Mouse (Mus musculus) CH12.LX (cell line): ENCODE data around the gene Ccdc137. TPM values are rescaled to one million over a fixed set of nuclear protein-coding genes. Genes with fewer than 3 reads are reported as not detected.

ENCODE experiments used
- DNase-seq: peaks from one replicate; pipeline ENCODE4 v3.0.0-alpha.2; 2013; ENCODE audit errors: extremely low read depth
- H3K27ac ChIP-seq: 2 replicates; pipeline ENCODE4 v1.5.1; 2012; ENCODE audit warnings: low read depth, mild to moderate bottlenecking, control low read depth, moderate library complexity; ENCODE audit not compliant: insufficient read depth
- H3K27me3 ChIP-seq: replicated peaks from 2 replicates; pipeline ENCODE3; 2012; ENCODE audit warnings: inconsistent platforms
- H3K36me3 ChIP-seq, 2 experiments: replicated peaks in 1 of 2; 2 replicates each; pipeline versions ENCODE3 to v1.6.1; 2012; ENCODE audit warnings: inconsistent platforms in 1 of 2, low read length in 1 of 2, mild to moderate bottlenecking in 1 of 2, mixed read lengths in 1 of 2, moderate library complexity in 1 of 2; ENCODE audit not compliant: control insufficient read depth in 1 of 2, insufficient read depth in 1 of 2
- H3K4me1 ChIP-seq, 2 experiments: 2 replicates each; pipeline ENCODE4 v1.6.1; 2012; ENCODE audit warnings: inconsistent platforms in 1 of 2, moderate library complexity in 1 of 2; ENCODE audit not compliant: insufficient read depth in 2 of 2, control insufficient read depth in 1 of 2
- H3K4me2 ChIP-seq: 2 replicates; pipeline ENCODE4 v1.6.1; 2012; ENCODE audit warnings: low read depth, mild to moderate bottlenecking, control low read depth; ENCODE audit not compliant: poor library complexity, insufficient read depth, severe bottlenecking
- H3K4me3 ChIP-seq, 3 experiments: fragments of 150-350 bp in 1 of 3; sonication (generic) in 1 of 3; replicated peaks in 1 of 3; 2 replicates each; pipeline versions ENCODE3 to v1.5.1; 2011 to 2012; ENCODE audit warnings: low read depth in 2 of 3, low read length in 2 of 3, mild to moderate bottlenecking in 2 of 3, moderate library complexity in 2 of 3, control low read depth in 1 of 3, improper control_type of control experiment in 1 of 3, inconsistent platforms in 1 of 3, mixed read lengths in 1 of 3; ENCODE audit not compliant: poor library complexity in 1 of 3
- H3K79me2 ChIP-seq: replicated peaks from 2 replicates; pipeline ENCODE4 v1.6.1; 2012; ENCODE audit warnings: mild to moderate bottlenecking, moderate library complexity; ENCODE audit not compliant: control insufficient read depth, poor library complexity, insufficient read depth, severe bottlenecking; ENCODE audit errors: extremely low read depth
- H3K9ac ChIP-seq: 2 replicates; pipeline ENCODE4 v1.6.1; 2012; ENCODE audit warnings: low read depth, mild to moderate bottlenecking, control low read depth, moderate library complexity; ENCODE audit not compliant: insufficient read depth
- H3K9me3 ChIP-seq: replicated peaks from 2 replicates; pipeline ENCODE3; 2012; ENCODE audit warnings: low read length, inconsistent platforms, mixed read lengths
- CHD1 ChIP-seq: IDR thresholded peaks from 2 replicates; pipeline ENCODE4 v1.6.1; 2012; ENCODE audit warnings: low read depth, low read length, improper control_type of control experiment, inconsistent platforms
- CHD2 ChIP-seq: IDR thresholded peaks from 2 replicates; pipeline ENCODE4 v1.6.1; 2011; ENCODE audit warnings: low read length, improper control_type of control experiment
- CTCF ChIP-seq, 2 experiments: IDR thresholded peaks in 1 of 2; conservative IDR thresholded peaks in 1 of 2; 2 replicates each; pipeline ENCODE4 v1.5.1; 2011 to 2012; ENCODE audit warnings: low read depth in 2 of 2, low read length in 2 of 2, improper control_type of control experiment in 1 of 2, inconsistent platforms in 1 of 2, mild to moderate bottlenecking in 1 of 2, moderate library complexity in 1 of 2
- ELF1 ChIP-seq: IDR thresholded peaks from 2 replicates; pipeline ENCODE4 v1.6.1; 2014; ENCODE audit warnings: low read depth, mild to moderate bottlenecking, inconsistent platforms, low read length, improper control_type of control experiment
- EP300 ChIP-seq: IDR thresholded peaks from 2 replicates; pipeline ENCODE4 v1.6.1; 2011; ENCODE audit warnings: low read length, improper control_type of control experiment
- GABPA ChIP-seq: IDR thresholded peaks from 2 replicates; pipeline ENCODE4 v1.6.1; 2012; ENCODE audit warnings: low read depth, low read length, improper control_type of control experiment, inconsistent platforms; ENCODE audit not compliant: insufficient replicate concordance
- HCFC1 ChIP-seq: IDR thresholded peaks from 2 replicates; pipeline ENCODE4 v1.6.1; 2012; ENCODE audit warnings: low read depth, mild to moderate bottlenecking, inconsistent platforms, low read length, improper control_type of control experiment
- IRF4 ChIP-seq: IDR thresholded peaks from 2 replicates; pipeline ENCODE4 v1.6.1; 2014; ENCODE audit warnings: low read depth, mild to moderate bottlenecking, inconsistent platforms, low read length, improper control_type of control experiment
- JUND ChIP-seq: conservative IDR thresholded peaks from 2 replicates; pipeline ENCODE4 v1.6.1; 2011; ENCODE audit warnings: low read depth, low read length, improper control_type of control experiment
- MAX ChIP-seq: IDR thresholded peaks from 2 replicates; pipeline ENCODE4 v1.6.1; 2011; ENCODE audit warnings: low read length, improper control_type of control experiment
- MAZ ChIP-seq: IDR thresholded peaks from 2 replicates; pipeline ENCODE4 v1.6.1; 2012; ENCODE audit warnings: low read depth, mild to moderate bottlenecking, inconsistent platforms, low read length, improper control_type of control experiment, moderate library complexity
- MXI1 ChIP-seq: IDR thresholded peaks from 2 replicates; pipeline ENCODE4 v1.6.1; 2011; ENCODE audit warnings: mild to moderate bottlenecking, low read depth, low read length, improper control_type of control experiment
- NRF1 ChIP-seq: IDR thresholded peaks from 2 replicates; pipeline ENCODE4 v1.6.1; 2014; ENCODE audit warnings: low read depth, mild to moderate bottlenecking, inconsistent platforms, low read length, improper control_type of control experiment, moderate library complexity
- POLR2A ChIP-seq: IDR thresholded peaks from 2 replicates; pipeline ENCODE4 v1.6.1; 2011; ENCODE audit warnings: low read depth, mild to moderate bottlenecking, improper control_type of control experiment, low read length
- POLR2AphosphoS2 ChIP-seq: IDR thresholded peaks from 2 replicates; pipeline ENCODE4 v1.6.1; 2011; ENCODE audit warnings: low read depth, low read length, improper control_type of control experiment
- RAD21 ChIP-seq: IDR thresholded peaks from 2 replicates; pipeline ENCODE4 v1.6.1; 2011; ENCODE audit warnings: low read depth, mild to moderate bottlenecking, low read length, improper control_type of control experiment, moderate library complexity
- RCOR1 ChIP-seq: conservative IDR thresholded peaks from 2 replicates; pipeline ENCODE4 v1.6.1; 2012; ENCODE audit warnings: low read depth, mild to moderate bottlenecking, inconsistent platforms, low read length, improper control_type of control experiment
- TCF12 ChIP-seq: IDR thresholded peaks from 2 replicates; pipeline ENCODE4 v1.6.1; 2014; ENCODE audit warnings: low read depth, mild to moderate bottlenecking, inconsistent platforms, low read length, improper control_type of control experiment
- UBTF ChIP-seq: IDR thresholded peaks from 2 replicates; pipeline ENCODE4 v1.6.1; 2012; ENCODE audit warnings: low read depth, mild to moderate bottlenecking, inconsistent platforms, low read length, improper control_type of control experiment, moderate library complexity
- USF1 ChIP-seq: IDR thresholded peaks from 2 replicates; pipeline ENCODE4 v1.6.1; 2014; ENCODE audit warnings: low read depth, mild to moderate bottlenecking, inconsistent platforms, low read length, improper control_type of control experiment
- USF2 ChIP-seq: conservative IDR thresholded peaks from 2 replicates; pipeline ENCODE4 v1.6.1; 2011; ENCODE audit warnings: low read depth, low read length, improper control_type of control experiment
- ZC3H11A ChIP-seq: IDR thresholded peaks from 2 replicates; pipeline ENCODE4 v1.6.1; 2012; ENCODE audit warnings: low read depth, mild to moderate bottlenecking, inconsistent platforms, low read length, improper control_type of control experiment
- ZKSCAN1 ChIP-seq: IDR thresholded peaks from 2 replicates; pipeline ENCODE4 v1.6.1; 2012; ENCODE audit warnings: low read depth, inconsistent platforms, low read length, improper control_type of control experiment, borderline replicate concordance
- dilution Hi-C: fragments of 300-500 bp; cut with MboI; formaldehyde crosslinking; loops from 2 replicates; pipeline ENCODE4 v1.14.3; 2020; ENCODE audit warnings: low sequenced_read_pairs; ENCODE audit not compliant: extremely low pct_unique_long_range_greater_than_20kb, extremely low pct_ligation_motif_present
- in situ Hi-C: fragments of 300-500 bp; cut with MboI; formaldehyde crosslinking; loops from 3 replicates; pipeline ENCODE4 v1.14.3; 2019; ENCODE audit warnings: low sequenced_read_pairs, low pct_ligation_motif_present, low pct_unique_long_range_greater_than_20kb, mixed read lengths
- polyA plus RNA-seq: library from polyadenylated mRNA; unstranded; fragments of >175 nt; gene quantifications from 2 replicates; pipeline ENCODE4 v1.2.1, GENCODE M21; 2012; ENCODE audit warnings: low read depth; ENCODE audit not compliant: insufficient read length
- total RNA-seq, 2 experiments: library from RNA; depleted of rRNA; stranded (reverse); fragments of 300-350 nt in 1 of 2; fragments of >200 nt in 1 of 2; gene quantifications; 2 replicates each; pipeline ENCODE4 v1.2.3; 2012 to 2014

Gene Ccdc137
- total and polyA plus RNA-seq, 3 experiments, result 30.1 to 104 (median 61.1) TPM

DNA sequence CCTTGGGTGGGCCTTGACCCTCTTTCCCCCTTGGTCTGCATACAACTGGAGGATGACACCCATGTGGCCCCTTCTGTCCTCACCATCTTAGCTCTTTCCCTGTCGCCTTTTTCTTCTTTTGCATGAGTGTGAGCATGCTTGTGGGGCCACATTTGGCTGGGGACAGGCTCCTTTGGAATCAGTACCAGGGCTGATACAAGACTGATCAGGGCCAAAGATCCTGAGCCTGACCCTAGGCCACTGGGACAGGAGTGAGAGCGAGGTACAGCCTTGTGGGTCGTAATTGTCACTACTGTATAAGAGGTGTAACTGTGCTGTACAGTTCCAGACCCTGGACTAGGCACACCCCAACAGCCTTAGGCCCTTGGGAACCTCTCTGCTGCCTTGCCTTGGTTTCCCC, 36.0 kb downstream of the Ccdc137 start:
- Histone ChIP-seq H3K4me3 (no peak overlapping the region), H3K9me3 (no peaks in the 10 kb centered on the region), H3K79me2 (0 out of 2 replicates have a peak, but pooled peaks cover 2% of the 10 kb centered on the region), H3K4me1 (peaks cover 15 to 41% of the 10 kb centered on the region in 2 experiments), H3K27me3 (no peaks in the 10 kb centered on the region), H3K9ac (no peak overlapping the region), H3K4me2 (no peak overlapping the region), H3K36me3 (peaks cover 44 to 76% of the 10 kb centered on the region in 2 experiments), H3K27ac (no peak overlapping the region)
- in situ Hi-C loops (no loop called here), dilution Hi-C loops (no loop called here)
- no peak for DNase-seq
- TF ChIP-seq JUND (no peak), ZKSCAN1 (no peak), USF1 (no peak), RAD21 (no peak), MAX (no peak), POLR2A (no peak), IRF4 (no peak), EP300 (no peak), CHD2 (no peak)

DNA sequence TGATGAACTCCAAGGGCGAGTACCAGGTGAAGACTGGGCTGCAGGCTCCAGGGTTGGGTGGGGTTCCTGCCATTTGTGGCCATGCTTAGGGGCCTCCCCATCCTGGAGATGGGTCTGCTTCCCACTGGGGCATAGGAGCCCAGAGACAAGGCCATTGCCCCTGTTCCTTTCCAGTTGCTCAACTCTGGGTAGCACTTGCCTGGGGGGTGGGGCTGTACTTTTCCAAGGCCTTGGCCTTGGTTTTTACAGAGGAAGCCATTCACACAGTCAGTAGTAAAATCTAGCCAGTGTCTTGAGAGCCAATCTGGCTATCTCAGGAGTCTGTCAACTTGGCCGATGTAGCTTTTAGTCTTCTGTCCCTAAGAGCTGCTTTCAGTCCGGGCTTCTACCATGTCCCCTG, 39.5 kb downstream of the Ccdc137 start:
- DNase-seq, result no peak
- no peak overlapping the region for H3K4me3 ChIP-seq
- H3K9ac ChIP-seq, result no peak overlapping the region
- no peaks in the 10 kb centered on the region for H3K27me3 ChIP-seq
- peaks cover 3 to 23% of the 10 kb centered on the region in 2 experiments; a peak in 3 of 4 replicates for H3K4me1 ChIP-seq
- no peak overlapping the region for H3K27ac ChIP-seq
- TF ChIP-seq HCFC1, result no peak
- no peak for TF ChIP-seq UBTF
- no peak for TF ChIP-seq ELF1
- H3K36me3 ChIP-seq, result peaks cover 40 to 65% of the 10 kb centered on the region in 2 experiments
- H3K4me2 ChIP-seq, result no peak overlapping the region
- 0 out of 2 replicates have a peak, but pooled peaks cover 2% of the 10 kb centered on the region for H3K79me2 ChIP-seq
- in situ Hi-C loops, result no loop called here
- no peaks in the 10 kb centered on the region for H3K9me3 ChIP-seq
- dilution Hi-C loops, result no loop called here

DNA sequence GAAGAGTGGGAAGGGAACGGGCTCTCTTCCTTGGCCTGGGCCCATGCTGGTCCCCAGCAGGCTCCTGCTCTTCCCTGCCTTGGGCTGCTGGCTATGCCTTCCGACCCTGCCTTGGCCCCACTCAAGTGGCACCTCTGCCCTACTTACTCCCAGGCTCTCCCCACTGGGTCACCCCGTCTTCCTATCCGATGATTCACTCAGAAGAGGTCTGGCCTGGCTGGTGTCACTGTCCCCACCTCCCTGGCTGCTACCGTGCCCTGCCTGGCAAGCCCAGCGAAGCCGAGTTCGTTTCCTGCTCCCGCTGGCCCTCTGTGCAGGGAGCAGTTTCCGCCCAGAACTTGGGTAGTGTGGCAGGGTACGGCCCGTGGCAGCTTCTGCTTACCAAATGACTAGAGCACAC, 40.3 kb downstream of the Ccdc137 start:
- no peaks in the 10 kb centered on the region for H3K9me3 ChIP-seq
- TF ChIP-seq MXI1 (no peak), JUND (no peak), RAD21 (no peak), POLR2AphosphoS2 (no peak), MAZ (no peak), NRF1 (no peak), USF2 (no peak), ELF1 (no peak), RCOR1 (no peak), TCF12 (no peak), GABPA (no peak), CHD1 (no peak), CTCF (conservative IDR thresholded peaks at IDR 0.05 in 1 of 2, IDR thresholded peaks at IDR 0.05 in 1 of 2; ENCODE audit: low read depth in 2 of 2, low read length in 2 of 2) (no peak), EP300 (no peak), ZC3H11A (no peak)
- dilution Hi-C loops (no loop called here), in situ Hi-C loops (no loop called here)
- DNase-seq, result no peak
- no peak overlapping the region for H3K27ac ChIP-seq
- peaks cover 40 to 65% of the 10 kb centered on the region in 2 experiments for H3K36me3 ChIP-seq
- 0 out of 2 replicates have a peak, but pooled peaks cover 1% of the 10 kb centered on the region for H3K79me2 ChIP-seq
- H3K4me1 ChIP-seq, result peaks cover 0 to 16% of the 10 kb centered on the region in 2 experiments; a peak in 2 of 4 replicates
- H3K4me2 ChIP-seq, result no peak overlapping the region
- no peak overlapping the region for H3K4me3 ChIP-seq
- H3K27me3 ChIP-seq, result no peaks in the 10 kb centered on the region
- H3K9ac ChIP-seq, result no peak overlapping the region
